Mouse (Mus musculus): ENCODE measurements at regions not wholly inside any gene's neighbourhood (a gene's known extent, or its start where the extent isn't known, plus 50 kb on each side); places are given as distances from the start of the nearest gene placed in this dataset.

DNA sequence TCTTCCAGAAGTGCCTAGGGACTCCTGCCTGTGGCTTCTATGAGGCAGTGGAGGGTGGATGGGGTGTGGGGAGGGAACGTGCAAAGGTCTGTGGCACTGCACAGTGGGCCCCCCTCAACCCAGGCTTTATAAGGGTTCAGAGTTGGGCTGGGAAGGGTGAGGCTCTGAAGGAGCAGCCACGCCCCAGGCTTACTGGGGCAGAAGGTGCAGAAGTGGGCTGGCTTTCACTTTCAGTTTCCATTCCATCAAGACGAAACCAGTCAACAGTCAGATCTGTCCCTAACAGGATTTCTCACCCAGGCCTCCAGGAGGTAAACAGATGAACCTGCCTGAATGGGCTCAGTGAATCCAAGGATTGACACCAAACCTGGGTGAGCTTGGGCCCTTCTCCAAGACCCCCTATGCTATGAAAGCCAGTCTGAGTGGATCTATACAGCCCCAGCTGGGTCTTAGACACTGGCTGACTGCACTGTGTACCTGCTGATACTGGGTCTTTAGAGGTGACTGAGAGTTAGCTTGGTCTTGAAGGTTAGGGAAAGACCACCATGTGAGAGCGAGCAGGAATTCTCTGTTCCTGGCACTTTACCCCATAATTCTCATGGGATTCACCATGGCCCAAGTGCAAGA is 93.9 kb upstream of the Ccnd2 start:
- no peak for TF ChIP-seq POLR2A (IDR thresholded peaks at IDR 0.05; ENCODE audit: borderline replicate concordance, insufficient read depth, low read length)
- no peak for TF ChIP-seq CTCF (IDR thresholded peaks at IDR 0.05; ENCODE audit: borderline replicate concordance, insufficient read depth, low read depth, low read length)
